Mouse (Mus musculus) right cerebral cortex, postnatal 10 days (tissue): Measurements from ENCODE around the gene Akap13.

Experiments
- DNase-seq, 2 experiments: peaks; one replicate each; pipeline ENCODE4 v3.0.0; 2021; ENCODE audit warnings: low spot score in 2 of 2

Gene Akap13

GRCm38 (mm10) chr7:75455223-75456151 is at the start of gene Akap13:
TSS of gene Akap13 (plus strand) at chr7:75455534.
- peak; percentile 98 for DNase-seq

GRCm38 (mm10) chr7:75410641-75411040 is 44.7 kb upstream of the Akap13 start:
- DNase-seq, result no peak

GRCm38 (mm10) chr7:75411226-75411625 is 44.1 kb upstream of the Akap13 start:
- no peak for DNase-seq

- no peak for DNase-seq
These were observed 43.3 kb upstream of the Akap13 start for GRCm38 (mm10) chr7:75412011-75412510.

GRCm38 (mm10) chr7:75412568-75412967 is 42.8 kb upstream of the Akap13 start:
- no peak for DNase-seq

- no peak for DNase-seq
These were observed 41.4 kb upstream of the Akap13 start for GRCm38 (mm10) chr7:75413903-75414302.

GRCm38 (mm10) chr7:75414316-75414715 is 41.0 kb upstream of the Akap13 start:
- DNase-seq, result no peak

- DNase-seq, result no peak
These were observed 40.0 kb upstream of the Akap13 start for GRCm38 (mm10) chr7:75415166-75415881.

GRCm38 (mm10) chr7:75415882-75416585 is 39.3 kb upstream of the Akap13 start:
- no peak for DNase-seq

GRCm38 (mm10) chr7:75420927-75421326 is 34.4 kb upstream of the Akap13 start:
- no peak for DNase-seq

- no peak for DNase-seq
These were observed 31.2 kb upstream of the Akap13 start for GRCm38 (mm10) chr7:75424121-75424520.

GRCm38 (mm10) chr7:75427322-75427721 is 28.0 kb upstream of the Akap13 start:
- no peak for DNase-seq

- no peak for DNase-seq
These were observed 26.4 kb upstream of the Akap13 start for GRCm38 (mm10) chr7:75428913-75429312.

- no peak for DNase-seq
These were observed 24.8 kb upstream of the Akap13 start for GRCm38 (mm10) chr7:75430550-75430949.

GRCm38 (mm10) chr7:75431043-75431442 is 24.3 kb upstream of the Akap13 start:
- no peak for DNase-seq

- no peak for DNase-seq
These were observed 23.3 kb upstream of the Akap13 start for GRCm38 (mm10) chr7:75432046-75432445.

- no peak for DNase-seq
These were observed 18.7 kb upstream of the Akap13 start for GRCm38 (mm10) chr7:75436413-75437174.

- no peak for DNase-seq
These were observed 15.8 kb upstream of the Akap13 start for GRCm38 (mm10) chr7:75439570-75439969.

GRCm38 (mm10) chr7:75440241-75440640 is 15.1 kb upstream of the Akap13 start:
- DNase-seq, result no peak

GRCm38 (mm10) chr7:75441947-75442346 is 13.4 kb upstream of the Akap13 start:
- DNase-seq, result no peak
